Mouse (Mus musculus) embryonic facial prominence, embryonic 15.5 days (tissue): ENCODE results near the gene Mnd1. TPM values are rescaled to one million over a fixed set of nuclear protein-coding genes. Genes with fewer than 3 reads are reported as not detected.

ENCODE experiments used
- ATAC-seq: fragments of 200-750 bp; cut with Nextera tagmentation; 2 replicates; pipeline ENCODE4 v1.8.0; 2017; ENCODE audit warnings: low read depth, moderate TSS enrichment; ENCODE audit not compliant: insufficient number of reproducible peaks, low FRiP score, low TSS enrichment
- H3K27ac ChIP-seq: fragments of 300-500 bp; sonication (generic); replicated peaks from 2 replicates; pipeline ENCODE4 v1.5.1; 2015; ENCODE audit warnings: mild to moderate bottlenecking, inconsistent platforms
- H3K27me3 ChIP-seq: fragments of 300-500 bp; sonication (generic); 2 replicates; pipeline ENCODE4 v1.6.1; 2015; ENCODE audit warnings: inconsistent platforms
- H3K36me3 ChIP-seq: fragments of 300-500 bp; sonication (generic); 2 replicates; pipeline ENCODE4 v1.6.1; 2015; ENCODE audit warnings: mild to moderate bottlenecking, inconsistent platforms
- H3K4me1 ChIP-seq: fragments of 300-500 bp; sonication (generic); 2 replicates; pipeline ENCODE4 v1.6.1; 2015; ENCODE audit warnings: inconsistent platforms
- H3K4me2 ChIP-seq: fragments of 300-500 bp; sonication (generic); replicated peaks from 2 replicates; pipeline ENCODE4 v1.6.1; 2015; ENCODE audit warnings: mild to moderate bottlenecking, inconsistent platforms
- H3K4me3 ChIP-seq: fragments of 300-500 bp; sonication (generic); replicated peaks from 2 replicates; pipeline ENCODE4 v1.5.1; 2015; ENCODE audit warnings: mild to moderate bottlenecking, inconsistent platforms
- H3K9ac ChIP-seq: fragments of 300-500 bp; sonication (generic); 2 replicates; pipeline ENCODE4 v1.6.1; 2015; ENCODE audit warnings: inconsistent platforms
- H3K9me3 ChIP-seq: fragments of 300-500 bp; sonication (generic); replicated peaks from 2 replicates; pipeline ENCODE4 v1.6.1; 2016; ENCODE audit warnings: inconsistent platforms
- WGBS: fragments of 180-500 bp; shearing (Covaris S2); methylation state at CpG from one replicate; pipeline ENCODE4 v1.1.7; 2015; 5-methylcytosine and 5-hydroxymethylcytosine counted together
- polyA plus RNA-seq: library from polyadenylated mRNA; unstranded; fragments of >200 nt; fragmentation: Nextera tagmentation; extraction: Ambion mirVana; gene quantifications from 2 replicates; pipeline ENCODE4 v1.2.1, GENCODE M21; 2015

The Mnd1 gene
- polyA plus RNA-seq, 1 experiment from 2014 or later: 13.2 TPM

DNA sequence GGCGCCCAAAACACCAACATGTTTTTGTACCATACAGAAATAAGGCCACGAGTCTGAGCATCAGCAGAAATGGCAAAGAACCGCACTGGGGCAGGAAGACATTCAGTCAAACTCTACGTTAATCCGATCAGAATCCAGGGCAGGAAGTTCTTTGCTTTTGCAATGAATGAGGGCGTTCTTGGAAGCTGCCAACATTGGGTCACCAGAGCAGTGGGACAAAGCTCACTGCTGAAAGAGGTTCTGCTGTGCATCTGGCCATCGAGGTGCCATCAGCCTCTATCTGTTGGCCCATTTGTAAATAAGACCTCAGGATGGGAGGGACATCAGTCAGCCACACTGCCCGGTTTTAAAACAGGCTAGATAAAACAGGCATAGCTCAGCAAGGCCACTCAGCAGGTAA, 25.5 kb upstream of the Mnd1 start:
- Histone ChIP-seq H3K4me2 (no peak overlapping the region), H3K27me3 (no peaks in the 10 kb centered on the region), H3K4me3 (no peak overlapping the region), H3K4me1 (no peaks in the 10 kb centered on the region), H3K9me3 (no peaks in the 10 kb centered on the region), H3K27ac (0 out of 2 replicates have a peak overlapping the region, but pooled peaks have one; percentile 4), H3K9ac (no peak overlapping the region), H3K36me3 (peaks cover 7% of the 10 kb centered on the region)
- ATAC-seq: no peak
- WGBS: 44% methylated on average over 8 of the region's 8 CpGs

DNA sequence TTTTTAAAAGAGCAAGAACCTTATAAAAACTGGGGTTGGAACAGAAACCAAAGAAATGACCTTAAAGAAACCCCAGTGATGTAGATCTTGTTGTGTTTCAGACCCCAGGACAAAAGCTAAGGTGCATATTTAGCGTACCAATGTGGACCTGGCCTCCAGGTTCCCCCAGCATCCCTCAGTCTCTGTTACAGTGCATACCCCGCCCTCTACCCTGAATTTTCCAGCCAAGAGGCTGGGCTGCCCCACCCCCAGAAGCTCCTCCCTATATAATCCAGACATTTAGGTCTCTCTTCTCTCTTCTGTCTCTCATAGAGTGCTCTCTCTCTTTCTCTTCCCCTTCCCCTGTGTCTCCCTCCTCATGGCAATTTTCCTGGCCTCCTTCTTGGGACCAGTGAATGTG, 24.7 kb upstream of the Mnd1 start:
- Histone ChIP-seq H3K36me3 (peaks cover 7% of the 10 kb centered on the region), H3K27ac (no peak overlapping the region), H3K27me3 (no peaks in the 10 kb centered on the region), H3K9ac (no peak overlapping the region), H3K4me1 (no peaks in the 10 kb centered on the region), H3K4me3 (no peak overlapping the region), H3K9me3 (no peaks in the 10 kb centered on the region), H3K4me2 (no peak overlapping the region)
- 74% methylated on average over 2 of the region's 2 CpGs for WGBS
- ATAC-seq: no peak

DNA sequence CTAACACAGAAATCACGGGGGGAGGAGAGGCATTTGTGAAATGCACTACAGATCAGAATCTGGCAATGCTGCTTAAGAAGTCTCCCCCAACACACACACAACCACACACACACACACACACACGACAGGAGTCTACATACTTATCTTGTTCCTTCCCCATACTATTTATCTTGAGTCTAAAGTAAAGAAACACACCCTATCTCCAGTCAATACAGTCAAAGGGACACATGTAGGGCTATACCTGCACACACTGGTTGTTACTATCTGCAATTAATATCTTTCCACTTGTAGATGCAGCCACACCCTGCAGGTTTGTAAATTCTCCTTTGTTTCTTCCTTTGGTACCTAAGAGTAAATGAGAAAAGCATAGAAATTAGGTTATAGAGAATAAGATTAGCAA, 22.2 kb upstream of the Mnd1 start:
- no peaks in the 10 kb centered on the region for H3K27me3 ChIP-seq
- 77% methylated on average over 2 of the region's 2 CpGs for WGBS
- H3K4me1 ChIP-seq: no peaks in the 10 kb centered on the region
- peaks cover 5% of the 10 kb centered on the region; the same call in 1 of the 2 replicates for H3K36me3 ChIP-seq
- no peak for ATAC-seq
- no peak overlapping the region for H3K9ac ChIP-seq
- H3K27ac ChIP-seq: no peak overlapping the region
- no peak overlapping the region for H3K4me2 ChIP-seq
- no peaks in the 10 kb centered on the region for H3K9me3 ChIP-seq
- no peak overlapping the region for H3K4me3 ChIP-seq

DNA sequence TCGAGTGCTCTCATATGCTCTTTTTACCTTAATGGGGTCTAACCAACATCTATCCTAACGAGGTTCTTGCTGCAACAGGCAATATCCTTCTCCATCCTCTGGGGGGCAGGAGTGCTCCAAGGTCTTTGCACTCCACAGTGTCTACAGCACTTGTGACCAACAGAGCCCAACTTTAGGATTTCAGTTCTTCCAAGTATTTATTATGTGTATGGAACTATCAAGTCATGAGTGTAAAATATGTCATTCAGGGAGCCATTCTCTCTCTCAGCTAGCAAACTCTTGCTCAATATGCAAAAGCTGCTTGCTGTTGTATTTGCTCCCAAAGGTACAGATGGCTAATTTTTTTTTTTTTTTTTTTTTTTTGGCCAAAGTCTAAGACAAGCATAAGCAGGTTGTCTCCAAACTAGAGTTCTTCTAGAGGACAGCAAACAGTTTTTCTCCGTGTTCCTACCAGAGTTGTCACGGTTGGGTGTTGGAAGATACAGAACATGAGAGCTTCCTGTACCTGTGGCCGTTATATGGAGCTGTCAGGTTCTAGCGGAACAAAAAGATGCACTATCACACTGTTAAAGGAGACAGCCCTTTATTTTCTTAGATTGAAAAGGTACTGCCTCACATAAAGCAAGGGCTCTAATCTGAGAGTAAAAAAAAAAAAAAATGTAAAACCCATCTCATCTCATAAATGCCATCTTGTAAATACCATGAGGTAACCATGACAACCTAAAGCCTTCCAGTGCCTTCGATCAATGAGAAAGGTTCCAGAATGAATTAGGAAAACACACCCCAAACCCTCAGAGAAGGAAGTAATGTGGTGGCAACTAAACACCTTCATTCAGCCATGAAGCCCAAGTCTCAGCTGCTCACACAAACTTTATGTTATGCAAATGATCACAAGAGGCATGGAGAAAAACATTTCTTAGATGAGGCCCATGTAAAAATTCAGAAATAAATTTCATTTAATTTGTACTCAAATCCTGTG, 20.0 kb upstream of the Mnd1 start:
- 55% methylated on average over 7 of the region's 7 CpGs for WGBS
- no peak overlapping the region for H3K9ac ChIP-seq
- H3K9me3 ChIP-seq: no peaks in the 10 kb centered on the region
- H3K4me2 ChIP-seq: no peak overlapping the region
- H3K4me3 ChIP-seq: no peak overlapping the region
- no peaks in the 10 kb centered on the region for H3K4me1 ChIP-seq
- ATAC-seq: no peak; the same call in 1 of the 2 replicates
- H3K27ac ChIP-seq: no peak overlapping the region
- H3K27me3 ChIP-seq: no peaks in the 10 kb centered on the region
- peaks cover 5% of the 10 kb centered on the region; the same call in 1 of the 2 replicates for H3K36me3 ChIP-seq

DNA sequence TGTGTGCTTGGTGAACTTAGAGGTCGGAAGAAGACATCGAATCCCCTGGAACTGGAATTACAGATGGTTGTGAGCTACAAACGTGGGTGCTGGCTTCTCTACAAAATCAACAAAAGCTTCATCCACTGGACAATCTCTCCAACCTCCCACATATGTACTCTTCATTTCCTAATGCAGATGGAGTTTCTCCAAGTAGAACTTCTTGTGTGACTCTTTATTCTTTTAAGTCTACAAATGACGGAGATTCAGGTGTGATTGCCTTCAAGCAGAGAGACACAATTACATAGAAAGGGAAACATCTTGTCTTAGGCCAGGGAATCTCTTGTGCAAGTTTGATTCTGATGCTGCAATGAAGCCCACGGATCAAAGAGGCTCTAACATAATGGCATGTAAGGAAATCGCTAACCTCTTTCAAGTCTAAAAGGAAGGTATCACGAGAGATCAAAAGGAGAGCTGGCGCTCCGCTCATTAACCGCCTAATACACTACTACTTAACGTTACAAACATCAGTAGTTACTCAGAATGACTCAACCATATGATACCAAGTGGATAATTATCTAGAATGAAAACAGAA, 18.1 kb upstream of the Mnd1 start, which contains the start of gene Gm6525:
Gm6525 (plus strand) TSS at position 524 of the 574 bp plus-strand sequence.
- Histone ChIP-seq H3K9me3 (no peaks in the 10 kb centered on the region), H3K36me3 (peaks cover 16% of the 10 kb centered on the region), H3K4me2 (no peak within 1 kb of the TSS), H3K27ac (no peak within 1 kb of the TSS), H3K27me3 (no peaks in the 10 kb centered on the region), H3K9ac (no peak within 1 kb of the TSS), H3K4me1 (no peaks in the 10 kb centered on the region), H3K4me3 (no peak within 1 kb of the TSS)
- ATAC-seq: no peak
- 67% methylated on average over 11 of the region's 11 CpGs for WGBS

DNA sequence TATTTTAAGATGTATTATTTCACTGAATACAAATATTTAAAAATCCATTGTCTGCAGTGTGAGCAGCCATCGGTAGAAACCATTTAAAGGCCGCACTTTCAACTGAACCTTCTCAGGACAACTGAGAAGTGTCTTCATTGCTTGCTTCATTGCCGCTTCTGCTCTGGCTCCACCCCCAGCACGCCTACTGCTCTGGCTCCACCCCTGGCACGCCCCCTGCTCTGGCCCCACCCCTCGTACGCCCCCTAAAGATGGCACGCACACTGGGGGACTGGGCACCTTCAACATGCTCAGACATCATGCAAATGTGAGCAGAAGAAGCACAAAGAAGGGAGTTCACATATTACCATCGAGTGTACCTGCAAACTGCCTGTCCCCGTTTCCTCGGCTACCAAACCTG, 16.8 kb upstream of the Mnd1 start:
- no peaks in the 10 kb centered on the region for H3K9me3 ChIP-seq
- 55% methylated on average over 11 of the region's 11 CpGs for WGBS
- no peak overlapping the region for H3K27ac ChIP-seq
- H3K9ac ChIP-seq: no peak overlapping the region
- no peaks in the 10 kb centered on the region for H3K27me3 ChIP-seq
- H3K36me3 ChIP-seq: peaks cover 16% of the 10 kb centered on the region
- H3K4me2 ChIP-seq: no peak overlapping the region
- H3K4me1 ChIP-seq: no peaks in the 10 kb centered on the region
- ATAC-seq: no peak
- no peak overlapping the region for H3K4me3 ChIP-seq

DNA sequence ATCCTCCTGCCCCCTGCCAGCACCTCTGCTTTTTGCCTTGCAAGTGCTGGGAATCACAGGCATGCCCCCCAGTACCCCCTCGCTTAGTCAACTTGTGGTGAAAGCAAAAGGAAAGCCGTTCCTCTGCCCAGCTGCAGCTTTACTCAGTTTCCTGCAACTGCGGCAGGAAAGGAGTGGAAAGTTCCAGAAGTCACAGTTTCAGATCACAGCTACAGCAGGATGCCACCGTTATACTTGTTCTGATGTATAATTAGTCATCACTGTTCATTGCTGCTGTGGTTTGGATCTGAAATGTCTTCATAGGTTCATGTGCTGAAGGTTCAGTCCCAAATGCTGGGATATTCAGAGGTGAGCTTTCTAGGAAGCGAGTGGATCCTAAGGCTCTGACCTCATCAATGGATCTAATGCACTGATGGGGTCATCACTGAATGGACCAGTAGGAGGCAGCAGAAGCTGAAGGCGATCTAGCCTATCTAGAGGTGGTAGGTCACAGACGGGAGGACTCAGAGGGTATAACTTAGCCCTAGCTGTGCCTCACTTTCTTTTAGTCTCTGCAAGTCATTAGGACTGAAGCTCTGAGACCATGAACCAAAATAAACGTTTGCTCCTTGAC, 13.9 kb upstream of the Mnd1 start:
- no peak for ATAC-seq
- no peak overlapping the region for H3K4me2 ChIP-seq
- no peak overlapping the region for H3K27ac ChIP-seq
- no peak overlapping the region for H3K4me3 ChIP-seq
- H3K27me3 ChIP-seq: no peaks in the 10 kb centered on the region
- no peaks in the 10 kb centered on the region for H3K9me3 ChIP-seq
- H3K36me3 ChIP-seq: peaks cover 26% of the 10 kb centered on the region
- 74% methylated on average over 8 of the region's 8 CpGs for WGBS
- no peaks in the 10 kb centered on the region for H3K4me1 ChIP-seq
- no peak overlapping the region for H3K9ac ChIP-seq

DNA sequence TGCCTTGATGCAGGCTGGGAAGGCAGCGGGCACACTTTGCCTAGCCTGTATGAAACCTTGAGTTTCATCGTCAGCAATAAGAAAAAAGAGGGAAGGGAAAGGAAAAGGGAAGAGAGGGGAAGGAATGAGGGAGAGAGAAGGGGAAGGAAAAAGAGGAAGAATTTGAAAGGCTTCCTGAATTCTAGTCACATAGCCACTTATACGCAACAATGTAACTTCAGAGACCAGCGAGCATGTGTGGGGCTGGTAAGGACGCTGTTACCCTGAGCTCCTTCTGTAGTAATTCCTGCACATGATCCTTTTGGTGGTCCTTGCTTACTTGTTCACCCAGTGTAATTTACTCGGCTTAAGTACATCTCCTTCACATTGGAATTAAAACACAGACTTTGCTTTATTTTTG, 13.4 kb upstream of the Mnd1 start:
- Histone ChIP-seq H3K9me3 (no peaks in the 10 kb centered on the region), H3K27me3 (no peaks in the 10 kb centered on the region), H3K36me3 (peaks cover 26% of the 10 kb centered on the region), H3K9ac (no peak overlapping the region), H3K4me1 (no peaks in the 10 kb centered on the region), H3K27ac (no peak overlapping the region), H3K4me2 (no peak overlapping the region), H3K4me3 (no peak overlapping the region)
- no peak for ATAC-seq
- WGBS: 83% methylated on average over 6 of the region's 6 CpGs

DNA sequence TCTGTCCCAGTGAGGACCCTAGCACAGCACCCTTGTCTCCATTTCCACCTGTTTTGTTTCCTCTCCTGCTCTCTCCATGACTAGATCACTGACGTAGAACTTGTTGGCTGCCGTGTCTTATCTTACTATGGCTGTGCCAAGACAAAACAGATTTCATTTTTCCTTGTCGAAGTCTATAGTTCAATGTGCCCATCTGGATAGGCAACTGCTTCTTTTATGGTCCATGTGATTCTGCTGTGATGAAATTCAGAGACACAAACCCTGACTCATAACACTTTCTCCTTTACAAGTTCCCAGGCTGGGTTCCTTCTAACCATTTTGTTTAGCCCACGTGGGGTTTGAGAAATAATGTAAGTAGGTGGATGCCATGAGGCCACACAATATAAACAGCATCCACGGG, 10.5 kb upstream of the Mnd1 start:
- Histone ChIP-seq H3K9ac (no peak overlapping the region), H3K27ac (no peak overlapping the region), H3K4me1 (no peaks in the 10 kb centered on the region), H3K4me3 (no peak overlapping the region), H3K9me3 (no peaks in the 10 kb centered on the region), H3K36me3 (peaks cover 26% of the 10 kb centered on the region), H3K27me3 (no peaks in the 10 kb centered on the region), H3K4me2 (no peak overlapping the region)
- WGBS: 87% methylated on average over 5 of the region's 5 CpGs
- no peak for ATAC-seq

DNA sequence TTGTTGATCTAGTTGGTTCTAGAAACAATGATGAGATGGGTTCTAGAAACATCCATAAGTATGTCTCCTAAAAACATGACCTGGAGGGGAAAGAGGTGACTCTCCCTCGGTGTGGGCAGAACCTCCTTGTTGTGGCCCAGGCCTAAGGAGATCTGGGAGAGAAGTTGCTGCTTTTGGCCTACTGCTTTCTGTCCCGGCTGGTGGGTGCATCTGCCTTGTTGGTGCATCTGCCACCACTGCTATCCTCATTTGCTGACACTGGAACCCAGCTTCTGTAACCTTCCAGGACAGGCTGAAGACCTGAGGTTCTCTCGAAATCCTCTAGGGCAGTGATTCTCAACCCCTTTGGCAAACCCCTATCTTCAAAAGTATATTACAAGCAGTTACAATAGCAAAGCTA, 9.8 kb upstream of the Mnd1 start:
- H3K27ac ChIP-seq: no peak overlapping the region
- H3K4me1 ChIP-seq: no peaks in the 10 kb centered on the region
- ATAC-seq: no peak
- H3K9me3 ChIP-seq: no peaks in the 10 kb centered on the region
- peaks cover 24% of the 10 kb centered on the region for H3K36me3 ChIP-seq
- no peak overlapping the region for H3K9ac ChIP-seq
- no peak overlapping the region for H3K4me3 ChIP-seq
- WGBS: 96% methylated on average over 3 of the region's 3 CpGs
- no peaks in the 10 kb centered on the region for H3K27me3 ChIP-seq
- no peak overlapping the region for H3K4me2 ChIP-seq

DNA sequence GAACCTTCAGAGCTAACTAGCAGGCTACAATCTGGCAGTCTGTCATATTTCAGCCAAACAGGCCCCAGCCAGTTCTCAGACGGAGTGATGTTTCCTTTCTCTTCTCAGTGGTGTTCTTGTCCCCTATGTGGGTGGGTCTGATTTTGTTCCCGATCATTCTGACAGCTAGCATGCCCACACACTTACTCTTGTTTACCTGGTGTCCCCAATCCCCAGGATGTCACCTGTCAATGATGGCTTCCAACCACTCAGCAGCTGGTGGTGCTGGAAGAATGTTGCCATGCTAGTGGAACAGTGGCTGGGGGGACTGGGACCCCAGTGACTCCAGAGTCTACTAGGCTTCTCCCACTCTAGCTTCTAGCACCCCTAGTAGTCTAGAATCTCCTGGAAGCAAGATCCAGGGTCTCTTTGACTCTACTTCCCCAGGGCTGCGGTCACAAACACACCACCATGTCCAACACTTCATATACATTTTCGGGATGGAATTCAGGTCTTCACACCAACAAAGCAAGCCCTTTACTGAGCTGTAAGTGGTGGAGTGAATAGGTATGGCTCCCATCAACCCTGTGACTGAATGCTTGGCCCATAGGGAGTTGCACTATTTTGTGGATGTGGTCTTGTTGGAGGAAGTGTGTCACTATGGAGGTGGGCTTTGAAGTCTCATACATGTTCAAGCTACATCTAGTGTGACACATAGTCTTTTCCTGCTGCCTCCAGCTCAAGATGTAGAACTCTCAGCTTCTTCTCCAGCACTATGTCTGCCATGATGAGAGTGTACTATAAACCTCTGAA, 2.2 kb upstream of the Mnd1 start:
- 74% methylated on average over 4 of the region's 4 CpGs for WGBS
- Histone ChIP-seq H3K9ac (no peak overlapping the region), H3K27me3 (no peaks in the 10 kb centered on the region), H3K36me3 (no peaks in the 10 kb centered on the region), H3K4me1 (0 out of 2 replicates have a peak, but pooled peaks cover 3% of the 10 kb centered on the region), H3K4me3 (no peak overlapping the region), H3K9me3 (no peaks in the 10 kb centered on the region), H3K27ac (no peak overlapping the region), H3K4me2 (no peak overlapping the region)
- no peak for ATAC-seq
